Mouse (Mus musculus) testis, adult 2 months (tissue): ENCODE data around the gene Vezt.

Experiments used
- CTCF ChIP-seq: fragments of 200-500 bp; IDR thresholded peaks from 2 replicates; pipeline ENCODE4 v1.5.1; 2012; ENCODE audit warnings: low read depth, mild to moderate bottlenecking, inconsistent platforms, low read length, moderate library complexity; ENCODE audit not compliant: control insufficient read depth, insufficient read depth, insufficient replicate concordance
- POLR2A ChIP-seq: fragments of 200-500 bp; IDR thresholded peaks from 2 replicates; pipeline ENCODE4 v1.6.1; 2012; ENCODE audit warnings: low read depth, mild to moderate bottlenecking, inconsistent platforms, low read length, moderate library complexity; ENCODE audit not compliant: control insufficient read depth

- TF ChIP-seq CTCF (no peak), POLR2A (no peak)
These were observed 41.5 kb downstream of the Vezt start for GRCm38 (mm10) chr10:93994136-93994535.
